Mouse (Mus musculus) left cerebral cortex, postnatal 25 days (tissue): ENCODE measurements around the gene H2al1k. TPM values are rescaled to one million over a fixed set of nuclear protein-coding genes. Genes with fewer than 3 reads are reported as not detected.
A peak's percentile ranks its signal among the peaks of the same experiment; 100 is the strongest.
"Not testable (repeated sequence)": the region's sequence is repeated elsewhere in the genome, so short reads cannot be mapped to it uniquely, and the experiment has no call there.

Experiments used
- DNase-seq, 2 experiments: peaks; one replicate each; pipeline ENCODE4 v3.0.0; 2022; ENCODE audit warnings: low spot score in 2 of 2, mixed read lengths in 1 of 2
- intact Hi-C: fragments of 180-260 bp; cut with DNase I; formaldehyde crosslinking; loops from one replicate; pipeline ENCODE4 v1.15.1; 2025
- total RNA-seq, 2 experiments: library from RNA; stranded (reverse); gene quantifications; 2 replicates each; pipeline ENCODE4 v1.2.3; 2021

H2al1k gene
- not detected for total RNA-seq

DNA sequence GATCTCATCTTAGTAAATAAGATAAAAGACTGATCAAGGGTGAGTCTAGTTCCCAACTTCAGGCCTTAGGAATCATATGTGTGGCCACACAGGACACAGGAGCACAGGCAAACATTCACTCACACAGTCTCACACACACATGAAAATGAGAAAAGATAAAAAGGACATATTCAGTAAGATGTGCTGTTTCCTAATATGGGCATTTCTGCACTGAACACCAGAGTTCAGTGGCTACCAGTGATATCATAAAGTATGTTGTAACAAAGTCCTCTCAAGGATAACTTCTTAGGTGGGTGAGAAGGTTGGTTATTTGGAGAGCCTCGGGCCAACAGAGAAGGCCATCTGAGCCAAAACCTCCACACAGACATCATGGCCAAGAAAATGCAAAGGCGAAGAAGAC lies at the start of gene H2al1k:
Gene H2al1k, plus strand, starts transcription at position 301 of the 400 bp plus-strand sequence.
- intact Hi-C loops, DNase-seq: not testable (repeated sequence)

DNA sequence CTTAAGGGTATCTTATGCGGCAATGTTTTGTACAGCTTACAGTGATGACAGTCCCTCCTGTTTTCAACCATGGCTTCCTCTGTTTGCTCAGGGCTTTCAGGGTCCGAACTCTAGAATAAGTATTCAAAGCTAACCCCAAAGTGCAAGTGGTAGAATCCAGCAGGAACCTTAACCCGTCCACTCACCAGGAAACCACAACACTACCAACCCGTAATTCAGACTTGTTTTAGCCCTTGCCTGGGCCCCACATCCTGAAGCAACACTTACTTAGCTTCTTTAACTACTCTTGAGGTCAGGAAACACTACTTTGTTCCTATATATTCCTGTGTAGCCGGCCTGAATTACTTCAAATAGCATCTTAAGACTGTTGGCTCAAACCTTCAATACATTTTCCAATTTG lies 47.6 kb upstream of the H2al1k start:
- intact Hi-C loops = no loop called here
- no peak for DNase-seq

DNA sequence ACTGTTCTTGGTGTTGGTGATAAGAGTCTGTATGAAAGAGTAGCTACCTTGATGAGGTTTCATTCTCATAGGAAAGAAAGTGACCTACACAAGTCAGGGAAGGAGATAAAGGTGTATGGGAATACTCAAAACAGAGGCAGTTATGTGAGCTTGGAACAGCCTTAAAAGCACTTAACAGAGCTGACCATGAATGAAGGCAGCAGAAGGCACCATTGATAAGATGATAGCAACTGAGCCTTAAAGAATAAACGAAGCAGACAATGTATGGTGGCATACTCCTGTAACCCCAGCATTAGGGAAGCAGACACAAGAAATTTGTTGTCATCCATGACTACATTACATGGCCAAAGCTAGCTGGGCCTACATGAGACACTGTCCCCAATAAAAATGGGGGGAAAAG lies 47.0 kb upstream of the H2al1k start:
- intact Hi-C loops = no loop called here
- DNase-seq = no peak

DNA sequence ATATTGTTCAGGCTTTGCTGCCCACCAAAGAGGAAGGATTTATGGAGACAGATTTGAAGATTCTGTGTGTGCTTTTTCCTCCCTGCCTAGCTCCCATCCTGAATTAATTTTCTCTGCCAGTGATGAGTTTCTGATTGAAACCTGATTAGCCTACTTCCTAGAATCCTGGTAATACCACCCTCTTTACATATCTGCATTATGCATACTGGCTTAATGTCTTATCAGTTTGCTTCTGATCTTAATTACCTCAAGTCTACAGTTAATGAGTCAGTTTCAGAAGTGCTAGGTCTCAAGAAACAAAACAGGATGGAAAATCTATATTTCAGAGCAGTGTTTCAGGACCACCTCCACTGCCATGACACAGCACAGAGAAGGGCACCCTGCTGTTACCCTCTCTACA lies 34.0 kb upstream of the H2al1k start:
- DNase-seq, intact Hi-C loops: not testable (repeated sequence)

DNA sequence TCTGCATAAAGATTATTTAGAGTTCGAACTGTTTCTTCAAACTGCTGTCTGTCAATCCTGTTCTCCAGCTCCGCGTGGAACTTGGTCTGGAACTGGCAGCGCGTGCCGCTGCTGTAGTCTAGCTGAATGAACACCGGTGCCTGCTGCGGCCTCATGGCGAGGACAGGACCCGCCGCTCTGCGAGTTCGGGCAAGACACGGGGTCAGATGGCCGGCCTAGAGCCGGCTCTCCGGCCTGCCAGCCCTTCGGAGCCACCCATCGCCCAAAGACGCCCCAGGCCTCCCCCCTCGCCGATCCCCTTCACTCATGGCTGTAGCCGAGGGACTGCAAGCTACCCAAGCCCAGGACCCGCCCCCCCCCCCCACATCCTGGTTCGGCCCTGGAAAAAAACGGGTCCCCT lies 22.5 kb upstream of the H2al1k start:
- intact Hi-C loops = not testable (repeated sequence)

DNA sequence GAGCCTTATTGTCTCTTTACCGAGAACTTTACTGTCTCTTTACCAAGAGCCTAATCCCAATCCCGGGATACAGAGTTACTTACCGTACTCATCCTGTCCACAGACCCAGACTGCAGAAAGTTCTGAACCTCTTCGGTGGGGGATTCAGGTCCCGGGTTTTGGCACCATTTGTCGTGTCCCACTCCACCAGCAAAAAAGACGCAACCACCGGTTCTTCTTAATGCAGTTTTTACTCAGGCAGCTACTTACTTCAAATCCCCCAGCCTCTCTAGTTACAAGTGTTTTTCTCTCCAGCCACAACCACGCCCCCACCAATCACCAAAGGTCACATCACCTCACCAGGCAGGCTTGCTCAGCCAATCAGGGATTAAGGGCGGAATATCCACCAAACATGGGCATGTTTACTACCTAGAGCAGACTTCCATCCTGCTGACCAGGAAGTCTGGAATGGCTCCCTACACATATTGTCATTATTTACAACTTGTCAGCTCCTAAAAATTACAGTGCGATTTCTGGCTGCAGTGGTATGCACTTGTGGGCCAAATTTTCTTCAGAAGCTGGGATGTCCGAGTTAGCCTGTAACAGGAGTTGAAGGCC lies 18.0 kb upstream of the H2al1k start:
- intact Hi-C loops, DNase-seq: not testable (repeated sequence)

More for the DNA sequence above, 22.5 kb upstream of the H2al1k start:
- not testable (repeated sequence) for DNase-seq

DNA sequence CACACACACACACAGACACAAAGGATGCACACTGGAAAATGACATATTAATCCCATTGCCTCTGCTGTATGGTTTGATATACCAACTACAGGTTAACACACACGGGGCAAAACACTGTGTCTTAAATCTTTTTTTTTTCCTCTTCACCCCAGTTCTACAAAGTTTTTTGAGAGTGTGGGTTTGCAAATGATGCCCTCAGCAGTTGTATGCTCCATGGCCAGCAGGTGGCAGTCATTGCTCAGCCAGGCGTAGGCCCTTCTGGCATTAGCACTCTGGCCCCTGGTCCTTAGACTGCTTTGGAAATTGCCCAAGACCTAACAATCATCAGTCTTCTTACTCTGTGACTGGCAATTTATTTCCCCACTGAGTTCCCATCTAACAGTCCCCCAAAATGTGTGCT lies 17.4 kb upstream of the H2al1k start:
- intact Hi-C loops = not testable (repeated sequence)

DNA sequence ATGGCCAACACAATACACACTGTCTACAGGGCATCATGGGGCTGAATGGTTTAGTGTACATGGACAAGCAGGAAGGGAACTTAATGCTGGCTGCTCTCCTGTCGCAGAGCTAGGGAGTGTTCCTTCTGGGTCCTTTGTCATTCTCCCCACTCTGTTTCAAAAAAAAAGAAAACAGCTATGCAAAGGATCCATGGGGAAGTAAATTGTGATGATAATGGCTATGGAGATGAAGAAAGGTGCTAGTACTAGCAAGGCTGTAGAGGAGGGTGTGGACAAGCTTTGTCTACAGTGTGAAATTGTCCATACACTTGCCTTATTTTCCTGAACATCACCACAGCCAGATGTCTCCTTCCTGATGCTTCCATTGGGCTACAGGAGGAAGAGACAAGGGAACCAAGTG lies 15.4 kb upstream of the H2al1k start:
- DNase-seq = not testable (repeated sequence)
- intact Hi-C loops = loop anchor here (5.0 kb wide), 1 partner anchor 177 kb away; no protein-coding TSS in a partner anchor

More for the DNA sequence above, 17.4 kb upstream of the H2al1k start:
- peak; percentile 3 to 19 for DNase-seq

DNA sequence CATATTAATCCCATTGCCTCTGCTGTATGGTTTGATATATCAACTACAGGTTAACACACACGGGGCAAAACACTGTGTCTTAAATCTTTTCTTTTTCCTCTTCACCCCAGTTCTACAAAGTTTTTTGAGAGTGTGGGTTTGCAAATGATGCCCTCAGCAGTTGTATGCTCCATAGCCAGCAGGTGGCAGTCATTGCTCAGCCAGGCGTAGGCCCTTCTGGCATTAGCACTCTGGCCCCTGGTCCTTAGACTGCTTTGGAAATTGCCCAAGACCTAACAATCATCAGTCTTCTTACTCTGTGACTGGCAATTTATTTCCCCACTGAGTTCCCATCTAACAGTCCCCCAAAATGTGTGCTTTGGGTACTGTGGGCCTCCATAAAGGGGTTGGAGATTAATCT lies 23.6 kb downstream of the H2al1k start:
- DNase-seq, intact Hi-C loops: not testable (repeated sequence)

DNA sequence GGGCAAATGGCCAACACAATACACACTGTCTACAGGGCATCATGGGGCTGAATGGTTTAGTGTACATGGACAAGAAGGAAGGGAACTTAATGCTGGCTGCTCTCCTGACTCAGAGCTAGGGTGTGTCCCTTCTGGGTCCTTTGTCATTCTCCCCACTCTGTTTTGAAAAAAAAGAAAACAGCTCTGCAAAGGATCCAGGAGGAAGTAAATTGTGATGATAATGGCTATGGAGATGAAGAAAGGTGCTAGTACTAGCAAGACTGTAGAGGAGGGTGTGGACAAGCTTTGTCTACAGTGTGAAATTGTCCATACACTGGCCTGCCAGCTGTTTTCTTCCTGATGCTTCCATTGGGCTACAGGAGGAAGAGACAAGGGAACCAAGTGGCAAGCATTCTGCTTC lies 25.5 kb downstream of the H2al1k start:
- intact Hi-C loops, DNase-seq: not testable (repeated sequence)

Other genes starting within 250 kb of the H2al1k start
- gene 4930402K13Rik, start 246.1 kb upstream of the H2al1k start, total RNA-seq = not detected
- gene Lancl3, start 150.7 kb upstream of the H2al1k start, total RNA-seq = 1 to 10 TPM; 5.9 to 7.1 TPM
- gene Gm14862, start 93.7 kb upstream of the H2al1k start, total RNA-seq = not detected
- gene Xk, start 77.9 kb upstream of the H2al1k start, total RNA-seq = 10 to 100 TPM; 13.4 to 14.3 TPM
- gene H2al1m, start 66.9 kb upstream of the H2al1k start, total RNA-seq = not detected
- under 1 TPM; 0.83 to 0.98 TPM for gene Cybb, start 137.1 kb downstream of the H2al1k start, total RNA-seq
- gene H2al1o, start 221.8 kb downstream of the H2al1k start, total RNA-seq = not detected